ENCODE assay signal across 28 mouse cellular contexts in genomic region chr1:191987481-191987769, GRCm38 (mm10). TPM values are rescaled to one million over a fixed set of nuclear protein-coding genes. Genes with fewer than 3 reads are reported as not detected.
DNase-seq lines count a peak whose midpoint lies in the region; ATAC-seq and TF ChIP-seq lines count a peak whose summit lies in the region.
"Had no signal": no experiment of that assay in that cellular context is flagged by ENCODE, and none has a peak within 500 bp of the region (broad histone marks: within the 10 kb centered on the region; RNA-seq: fewer than 3 reads in every experiment).

No protein-coding gene starts in this region.

- H3K9me3 ChIP-seq in heart, embryonic 15.5 days (replicated peaks), result no peaks in the 10 kb centered on the region
- no peaks in the 10 kb centered on the region for H3K9me3 ChIP-seq in midbrain, embryonic 11.5 days (ENCODE audit: control insufficient read depth, low read length)
- H3K9me3 ChIP-seq in midbrain, embryonic 13.5 days, result no peaks in the 10 kb centered on the region
- no peaks in the 10 kb centered on the region for H3K9me3 ChIP-seq in CH12.LX (replicated peaks; ENCODE audit: low read length)
- H3K9me3 ChIP-seq in liver, embryonic 12.5 days (replicated peaks), result no peaks in the 10 kb centered on the region
- H3K9me3 ChIP-seq: embryonic facial prominence, embryonic 13.5 days; embryonic facial prominence, embryonic 15.5 days; forebrain, embryonic 12.5 days; G1E had no signal

- no peak for TF ChIP-seq CTCF in CH12.LX (conservative IDR thresholded peaks at IDR 0.05 in 1 of 2, IDR thresholded peaks at IDR 0.05 in 1 of 2; ENCODE audit: low read depth in 2 of 2, low read length in 2 of 2)
- no peak for TF ChIP-seq CTCF in small intestine, adult 2 months (IDR thresholded peaks at IDR 0.05; ENCODE audit: extremely low read depth, insufficient read length, insufficient replicate concordance, low read depth, low read length)

- dilution Hi-C loops in CH12.LX (cut with MboI; ENCODE audit: extremely low pct_ligation_motif_present, extremely low pct_unique_long_range_greater_than_20kb, low sequenced_read_pairs), result no loop called here

- TF ChIP-seq POLR2A in CH12.LX (IDR thresholded peaks at IDR 0.05; ENCODE audit: low read depth, low read length), result no peak
- no peak for TF ChIP-seq POLR2A in small intestine, adult 2 months (IDR thresholded peaks at IDR 0.05; ENCODE audit: low read depth, low read length)

- H3K9ac ChIP-seq in heart, embryonic 15.5 days, result no peak overlapping the region
- no peak overlapping the region for H3K9ac ChIP-seq in midbrain, embryonic 11.5 days (ENCODE audit: low read length)
- H3K9ac ChIP-seq in midbrain, embryonic 13.5 days (replicated peaks), result no peak overlapping the region
- peak overlapping the region; percentile 35; the same call in 1 of the 2 replicates for H3K9ac ChIP-seq in CH12.LX (ENCODE audit: insufficient read depth, low read depth)
- H3K9ac ChIP-seq in liver, embryonic 12.5 days, result no peak overlapping the region
- H3K9ac ChIP-seq: embryonic facial prominence, embryonic 13.5 days; embryonic facial prominence, embryonic 15.5 days; forebrain, embryonic 12.5 days had no signal

- no peak for ATAC-seq in heart, embryonic 15.5 days (replicated peaks; ENCODE audit: insufficient number of reproducible peaks, insufficient read depth, low FRiP score, low read depth)
- no peak for ATAC-seq in midbrain, embryonic 11.5 days (ENCODE audit: low FRiP score)
- no peak for ATAC-seq in midbrain, embryonic 13.5 days
- ATAC-seq in liver, embryonic 12.5 days, result no peak
- ATAC-seq: activated CD4-positive, CD25-positive, alpha-beta regulatory T cell, adult 4 months; forebrain, embryonic 14.5 days; forebrain, embryonic 16.5 days; Patski had no signal

- 39% methylated on average over 5 of the region's 5 CpGs for WGBS in heart, embryonic 15.5 days
- WGBS in midbrain, embryonic 11.5 days, result 47% methylated on average over 5 of the region's 5 CpGs
- 59% methylated on average over 5 of the region's 5 CpGs for WGBS in midbrain, embryonic 13.5 days
- 55% methylated on average over 5 of the region's 5 CpGs for WGBS in small intestine, adult 2 months
- WGBS in liver, embryonic 12.5 days (ENCODE audit: insufficient replicate concordance), result 49% methylated on average over 5 of the region's 5 CpGs

- no peak overlapping the region for H3K4me3 ChIP-seq in heart, embryonic 15.5 days
- H3K4me3 ChIP-seq in midbrain, embryonic 11.5 days (ENCODE audit: low read depth, low read length), result no peak overlapping the region
- H3K4me3 ChIP-seq in midbrain, embryonic 13.5 days (replicated peaks), result no peak overlapping the region
- no peak overlapping the region for H3K4me3 ChIP-seq in CH12.LX (replicated peaks in 1 of 3; ENCODE audit: low read depth in 2 of 3, low read length in 2 of 3, poor library complexity in 1 of 3)
- H3K4me3 ChIP-seq in small intestine, adult 2 months (ENCODE audit: low read depth, low read length), result no peak overlapping the region
- no peak overlapping the region for H3K4me3 ChIP-seq in liver, embryonic 12.5 days
- H3K4me3 ChIP-seq: embryonic facial prominence, embryonic 13.5 days; embryonic facial prominence, embryonic 15.5 days; erythroblast, embryonic 14.5 days; forebrain, embryonic 12.5 days had no signal

- 0 out of 2 replicates have a peak overlapping the region, but pooled peaks have one; percentile 28 for H3K27ac ChIP-seq in heart, embryonic 15.5 days
- H3K27ac ChIP-seq in midbrain, embryonic 11.5 days (ENCODE audit: low read depth, low read length), result no peak overlapping the region
- no peak overlapping the region for H3K27ac ChIP-seq in midbrain, embryonic 13.5 days
- peak overlapping the region; percentile 96 for H3K27ac ChIP-seq in CH12.LX (ENCODE audit: insufficient read depth, low read depth)
- peak overlapping the region; percentile 60 for H3K27ac ChIP-seq in small intestine, adult 2 months (ENCODE audit: insufficient read depth, low read depth, low read length)
- H3K27ac ChIP-seq in liver, embryonic 12.5 days, result no peak overlapping the region
- H3K27ac ChIP-seq: embryonic facial prominence, embryonic 13.5 days; embryonic facial prominence, embryonic 15.5 days; forebrain, embryonic 12.5 days had no signal

- H3K4me2 ChIP-seq in heart, embryonic 15.5 days, result no peak overlapping the region
- no peak overlapping the region for H3K4me2 ChIP-seq in midbrain, embryonic 11.5 days
- H3K4me2 ChIP-seq in midbrain, embryonic 13.5 days (replicated peaks), result no peak overlapping the region
- H3K4me2 ChIP-seq in CH12.LX (ENCODE audit: insufficient read depth, low read depth, poor library complexity, severe bottlenecking), result peak overlapping the region; percentile 66
- H3K4me2 ChIP-seq in liver, embryonic 12.5 days, result no peak overlapping the region
- H3K4me2 ChIP-seq: embryonic facial prominence, embryonic 13.5 days; embryonic facial prominence, embryonic 15.5 days; forebrain, embryonic 12.5 days had no signal

- no peak for TF ChIP-seq RAD21 in CH12.LX (IDR thresholded peaks at IDR 0.05; ENCODE audit: low read depth, low read length)

- no peaks in the 10 kb centered on the region for H3K79me2 ChIP-seq in CH12.LX (replicated peaks; ENCODE audit: control insufficient read depth, extremely low read depth, insufficient read depth, poor library complexity, severe bottlenecking)

- in situ Hi-C loops in CH12.LX (cut with MboI; ENCODE audit: low pct_ligation_motif_present, low pct_unique_long_range_greater_than_20kb, low sequenced_read_pairs), result no loop called here

- no peaks in the 10 kb centered on the region for H3K36me3 ChIP-seq in heart, embryonic 15.5 days
- H3K36me3 ChIP-seq in midbrain, embryonic 11.5 days (ENCODE audit: control insufficient read depth, insufficient read depth, low read length), result no peaks in the 10 kb centered on the region
- no peaks in the 10 kb centered on the region for H3K36me3 ChIP-seq in midbrain, embryonic 13.5 days
- peaks cover 0 to 4% of the 10 kb centered on the region in 2 experiments for H3K36me3 ChIP-seq in CH12.LX (replicated peaks in 1 of 2; ENCODE audit: control insufficient read depth in 1 of 2, insufficient read depth in 1 of 2, low read length in 1 of 2)
- H3K36me3 ChIP-seq in small intestine, adult 2 months (ENCODE audit: control insufficient read depth, insufficient read depth, low read length), result no peaks in the 10 kb centered on the region
- H3K36me3 ChIP-seq in liver, embryonic 12.5 days, result no peaks in the 10 kb centered on the region
- H3K36me3 ChIP-seq: embryonic facial prominence, embryonic 13.5 days; embryonic facial prominence, embryonic 15.5 days; forebrain, embryonic 12.5 days; G1E had no signal

- no peak for DNase-seq in heart, adult 8-10 months (ENCODE audit: low spot score)
- peak; percentile 37 for DNase-seq in midbrain, embryonic 11.5 days (ENCODE audit: low spot score, missing footprints)
- no peak for DNase-seq in CH12.LX (ENCODE audit: extremely low read depth)
- DNase-seq: adrenal gland, adult 8-10 months; adrenal gland, postnatal 14 days; adrenal gland, postnatal 36 days; cerebellum, adult 11 months; cerebellum, adult 18-20 months; cerebellum, adult 8-10 months; cerebellum, adult 9-11 months; cerebellum, postnatal 14 days; cerebellum, postnatal 36 days; embryo, embryonic 11 days had no signal

- TF ChIP-seq EP300 in CH12.LX (IDR thresholded peaks at IDR 0.05; ENCODE audit: low read length), result no peak

- peaks cover 25% of the 10 kb centered on the region for H3K4me1 ChIP-seq in heart, embryonic 15.5 days (replicated peaks)
- 0 out of 2 replicates have a peak, but pooled peaks cover 2% of the 10 kb centered on the region for H3K4me1 ChIP-seq in midbrain, embryonic 11.5 days (ENCODE audit: control insufficient read depth, insufficient read depth, low read length)
- peaks cover 6% of the 10 kb centered on the region for H3K4me1 ChIP-seq in midbrain, embryonic 13.5 days (replicated peaks)
- peaks cover 22 to 56% of the 10 kb centered on the region in 2 experiments for H3K4me1 ChIP-seq in CH12.LX (ENCODE audit: control insufficient read depth in 1 of 2, insufficient read depth in 2 of 2)
- H3K4me1 ChIP-seq in small intestine, adult 2 months (ENCODE audit: control insufficient read depth, insufficient read depth, insufficient read length, low read length), result peaks cover 9% of the 10 kb centered on the region; the same call in 1 of the 2 replicates
- H3K4me1 ChIP-seq in liver, embryonic 12.5 days, result peaks cover 27% of the 10 kb centered on the region

- peaks cover 8% of the 10 kb centered on the region; the same call in 1 of the 2 replicates for H3K27me3 ChIP-seq in heart, embryonic 15.5 days
- no peaks in the 10 kb centered on the region for H3K27me3 ChIP-seq in midbrain, embryonic 11.5 days (ENCODE audit: control insufficient read depth, insufficient read depth, low read length)
- 0 out of 2 replicates have a peak, but pooled peaks cover 5% of the 10 kb centered on the region for H3K27me3 ChIP-seq in midbrain, embryonic 13.5 days
- no peaks in the 10 kb centered on the region for H3K27me3 ChIP-seq in CH12.LX (replicated peaks)
- H3K27me3 ChIP-seq in small intestine, adult 2 months (ENCODE audit: control insufficient read depth, insufficient read depth, low read length), result no peaks in the 10 kb centered on the region
- peaks cover 37% of the 10 kb centered on the region for H3K27me3 ChIP-seq in liver, embryonic 12.5 days (replicated peaks)
- H3K27me3 ChIP-seq: embryonic facial prominence, embryonic 15.5 days; Patski had no signal

TF ChIP-seq in CH12.LX, 34 proteins besides CTCF, POLR2A, EP300 and RAD21:
- TF ChIP-seq UBTF (IDR thresholded peaks at IDR 0.05; ENCODE audit: low read depth, low read length), result no peak
- no peak for TF ChIP-seq E2F4 (IDR thresholded peaks at IDR 0.05; ENCODE audit: insufficient replicate concordance, low read depth, low read length)
- TF ChIP-seq CHD1 (IDR thresholded peaks at IDR 0.05; ENCODE audit: low read depth, low read length), result peak; percentile 91
- TF ChIP-seq MAX (IDR thresholded peaks at IDR 0.05; ENCODE audit: low read length), result peak; percentile 32; the same call in 1 of the 2 replicates

RNA-seq across cellular contexts. Expression of gene Rd3, which starts 10.3 kb away (rescaled TPM):
- 4.4 and 4.9 TPM in 2 replicates for polyA plus RNA-seq in heart, embryonic 15.5 days (2015; fragmentation: Nextera tagmentation; extraction: Ambion mirVana)
- total RNA-seq in heart, adult 8-10 months (2022), result under 1 TPM; 0.06 to 0.14 (median 0.12) TPM
- 1.3 and 1.7 TPM in 2 replicates for polyA plus RNA-seq in midbrain, embryonic 11.5 days (2014; fragmentation: Nextera tagmentation; extraction: Ambion mirVana)
- polyA plus RNA-seq in midbrain, embryonic 13.5 days (2015; fragmentation: Nextera tagmentation; extraction: Ambion mirVana), result 1.8 and 3.1 TPM in 2 replicates
- total RNA-seq in CH12.LX (2012; rRNA removed) (0.25 and 0.29 TPM in 2 replicates), CH12.LX (2014; rRNA removed) (0.47 and 0.58 TPM in 2 replicates)
- polyA plus RNA-seq in CH12.LX (2012; ENCODE audit: insufficient read length, low read depth), result 0.44 and 0.55 TPM in 2 replicates
- polyA plus RNA-seq in small intestine, adult 2 months (2012; rRNA removed), result 0.10 TPM in 1 of 2 replicates, not detected in the other
- polyA plus RNA-seq in liver, embryonic 12.5 days (2016; fragmentation: Nextera tagmentation; extraction: Ambion mirVana), result 0.13 and 0.19 TPM in 2 replicates
- total RNA-seq: adrenal gland, postnatal 14 days; common myeloid progenitor, adult 5-6 weeks; G1E had no signal
- polyA plus RNA-seq: C2C12; erythroblast, embryonic 14.5 days; G1E had no signal

Comparison
In these comparisons a context has a peak if more than half of its experiments do, and no peak if none do; other contexts are left out.
1. H3K27ac ChIP-seq: peak in heart, embryonic 15.5 days (single experiment), CH12.LX (single experiment) and small intestine, adult 2 months (single experiment); none in midbrain, embryonic 11.5 days (single experiment), midbrain, embryonic 13.5 days (single experiment) and liver, embryonic 12.5 days (single experiment).